Mouse (Mus musculus): ENCODE data around the gene Suclg2. TPM values are rescaled to one million over a fixed set of nuclear protein-coding genes. Genes with fewer than 3 reads are reported as not detected.

Suclg2 gene
- total RNA-seq, 1 experiment = 42.9 TPM

DNA sequence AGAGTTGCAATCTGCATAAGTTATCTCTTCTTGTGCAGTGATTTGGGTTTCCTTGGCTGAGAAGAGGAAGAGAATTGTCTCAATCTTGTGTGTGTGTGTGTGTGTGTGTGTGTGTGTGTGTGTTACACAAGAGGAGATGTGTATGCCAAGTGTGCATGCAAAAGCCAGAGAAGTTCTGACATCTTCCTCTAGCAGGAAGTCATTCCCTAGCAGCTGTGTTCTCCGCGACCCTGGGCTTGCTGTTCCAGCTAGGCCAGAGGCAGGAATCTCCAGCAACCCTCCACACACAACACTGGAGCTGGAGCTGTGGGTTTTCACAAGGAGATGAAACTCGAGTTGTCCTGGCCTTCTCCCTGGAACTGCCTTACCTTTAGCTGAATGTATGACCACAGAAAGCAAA lies 38.9 kb downstream of the Suclg2 start:
- peaks cover 5% of the 10 kb centered on the region for H3K36me3 ChIP-seq (ENCODE audit: control insufficient read depth, insufficient read depth, low read length, poor library complexity, severe bottlenecking)
- H3K9me3 ChIP-seq (ENCODE audit: control insufficient read depth, insufficient read depth, low read depth, low read length) = no peaks in the 10 kb centered on the region
- H3K9ac ChIP-seq (ENCODE audit: insufficient read depth, low read depth, low read length, poor library complexity, severe bottlenecking) = no peak overlapping the region
- H3K27ac ChIP-seq (ENCODE audit: insufficient read depth, low read depth, low read length, poor library complexity, severe bottlenecking) = no peak overlapping the region
- DNase-seq (ENCODE audit: low read depth, low spot score) = no peak
- in situ Hi-C loops (cut with MboI; ENCODE audit: low sequenced_read_pairs in 2 of 2, unreplicated experiment in 2 of 2) = no loop called here
- H3K4me1 ChIP-seq (ENCODE audit: control insufficient read depth in 2 of 2, insufficient read depth in 2 of 2, low read length in 2 of 2, poor library complexity in 1 of 2) = peaks cover 2% of the 10 kb centered on the region in 2 experiments; a peak in 2 of 4 replicates
- TF ChIP-seq ZC3H11A (IDR thresholded peaks at IDR 0.05; ENCODE audit: borderline replicate concordance, low read depth, low read length) (no peak), MAFK (IDR thresholded peaks at IDR 0.05; ENCODE audit: insufficient read depth, low read depth, low read length) (no peak), CHD2 (IDR thresholded peaks at IDR 0.05; ENCODE audit: low read depth, low read length) (no peak), ZNF384 (IDR thresholded peaks at IDR 0.05; ENCODE audit: low read depth, low read length) (no peak), HCFC1 (IDR thresholded peaks at IDR 0.05; ENCODE audit: borderline replicate concordance, insufficient read depth, low read length) (no peak)
- no peak overlapping the region for H3K4me3 ChIP-seq (ENCODE audit: insufficient read depth in 1 of 2, low read depth in 1 of 2, low read length in 2 of 2, poor library complexity in 1 of 2, severe bottlenecking in 1 of 2)

DNA sequence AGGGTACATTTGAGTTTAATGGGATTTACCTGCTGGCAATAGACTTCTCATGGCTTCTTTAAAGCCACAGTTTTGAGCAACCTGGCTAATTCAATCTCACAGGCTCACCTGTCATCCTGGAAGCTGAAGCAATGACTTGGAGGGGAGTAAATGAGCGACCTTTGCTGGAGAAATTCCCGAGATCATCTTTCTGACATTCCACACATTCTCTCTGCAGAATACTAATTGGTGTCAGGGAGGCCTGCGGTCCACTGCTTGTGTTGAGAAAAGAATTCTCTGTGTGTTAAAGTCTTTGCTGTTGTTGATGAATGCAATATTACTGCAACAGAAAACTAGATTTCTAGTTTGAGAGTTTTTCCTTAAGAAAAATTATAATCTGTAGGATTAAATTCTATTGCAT lies 39.3 kb downstream of the Suclg2 start:
- Histone ChIP-seq H3K4me1 (ENCODE audit: control insufficient read depth in 2 of 2, insufficient read depth in 2 of 2, low read length in 2 of 2, poor library complexity in 1 of 2) (peaks cover 2% of the 10 kb centered on the region in 2 experiments; a peak in 2 of 4 replicates), H3K4me3 (ENCODE audit: insufficient read depth in 1 of 2, low read depth in 1 of 2, low read length in 2 of 2, poor library complexity in 1 of 2, severe bottlenecking in 1 of 2) (no peak overlapping the region), H3K9ac (ENCODE audit: insufficient read depth, low read depth, low read length, poor library complexity, severe bottlenecking) (no peak overlapping the region), H3K27ac (ENCODE audit: insufficient read depth, low read depth, low read length, poor library complexity, severe bottlenecking) (no peak overlapping the region), H3K36me3 (ENCODE audit: control insufficient read depth, insufficient read depth, low read length, poor library complexity, severe bottlenecking) (peaks cover 5% of the 10 kb centered on the region), H3K9me3 (ENCODE audit: control insufficient read depth, insufficient read depth, low read depth, low read length) (no peaks in the 10 kb centered on the region)
- no peak for TF ChIP-seq CHD2 (IDR thresholded peaks at IDR 0.05; ENCODE audit: low read depth, low read length)
- TF ChIP-seq ZC3H11A (IDR thresholded peaks at IDR 0.05; ENCODE audit: borderline replicate concordance, low read depth, low read length) = no peak
- TF ChIP-seq HCFC1 (IDR thresholded peaks at IDR 0.05; ENCODE audit: borderline replicate concordance, insufficient read depth, low read length) = no peak
- no peak for TF ChIP-seq ZNF384 (IDR thresholded peaks at IDR 0.05; ENCODE audit: low read depth, low read length)
- DNase-seq (ENCODE audit: low read depth, low spot score) = no peak
- in situ Hi-C loops (cut with MboI; ENCODE audit: low sequenced_read_pairs in 2 of 2, unreplicated experiment in 2 of 2) = no loop called here

DNA sequence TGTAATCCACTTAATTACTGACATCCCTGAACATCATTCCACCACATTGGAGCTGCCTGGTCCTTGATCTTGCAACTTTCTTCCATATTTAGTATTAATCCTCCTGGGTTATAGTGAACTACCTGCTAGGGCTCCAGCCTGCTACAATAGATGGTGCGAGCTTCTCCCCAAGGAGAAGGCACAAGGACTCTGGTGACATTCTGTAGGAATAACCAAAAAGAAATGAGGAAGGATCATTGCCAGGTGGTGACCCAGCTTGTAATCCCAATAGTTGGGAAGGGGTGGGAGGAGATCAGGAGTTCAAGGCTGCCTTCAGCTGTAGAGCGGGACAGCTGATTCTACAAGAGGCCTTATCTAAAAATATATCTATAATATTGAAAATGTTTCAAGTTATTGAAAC lies 41.6 kb downstream of the Suclg2 start:
- in situ Hi-C loops (cut with MboI; ENCODE audit: low sequenced_read_pairs in 2 of 2, unreplicated experiment in 2 of 2) = no loop called here
- H3K9me3 ChIP-seq (ENCODE audit: control insufficient read depth, insufficient read depth, low read depth, low read length) = no peaks in the 10 kb centered on the region
- peaks cover 2% of the 10 kb centered on the region in 2 experiments; a peak in 2 of 4 replicates for H3K4me1 ChIP-seq (ENCODE audit: control insufficient read depth in 2 of 2, insufficient read depth in 2 of 2, low read length in 2 of 2, poor library complexity in 1 of 2)
- peaks cover 7% of the 10 kb centered on the region for H3K36me3 ChIP-seq (ENCODE audit: control insufficient read depth, insufficient read depth, low read length, poor library complexity, severe bottlenecking)
- no peak overlapping the region for H3K9ac ChIP-seq (ENCODE audit: insufficient read depth, low read depth, low read length, poor library complexity, severe bottlenecking)
- no peak overlapping the region for H3K27ac ChIP-seq (ENCODE audit: insufficient read depth, low read depth, low read length, poor library complexity, severe bottlenecking)
- TF ChIP-seq HCFC1 (IDR thresholded peaks at IDR 0.05; ENCODE audit: borderline replicate concordance, insufficient read depth, low read length) = no peak
- no peak for TF ChIP-seq ZC3H11A (IDR thresholded peaks at IDR 0.05; ENCODE audit: borderline replicate concordance, low read depth, low read length)
- TF ChIP-seq CHD2 (IDR thresholded peaks at IDR 0.05; ENCODE audit: low read depth, low read length) = no peak
- no peak overlapping the region for H3K4me3 ChIP-seq (ENCODE audit: insufficient read depth in 1 of 2, low read depth in 1 of 2, low read length in 2 of 2, poor library complexity in 1 of 2, severe bottlenecking in 1 of 2)
- DNase-seq (ENCODE audit: low read depth, low spot score) = no peak

DNA sequence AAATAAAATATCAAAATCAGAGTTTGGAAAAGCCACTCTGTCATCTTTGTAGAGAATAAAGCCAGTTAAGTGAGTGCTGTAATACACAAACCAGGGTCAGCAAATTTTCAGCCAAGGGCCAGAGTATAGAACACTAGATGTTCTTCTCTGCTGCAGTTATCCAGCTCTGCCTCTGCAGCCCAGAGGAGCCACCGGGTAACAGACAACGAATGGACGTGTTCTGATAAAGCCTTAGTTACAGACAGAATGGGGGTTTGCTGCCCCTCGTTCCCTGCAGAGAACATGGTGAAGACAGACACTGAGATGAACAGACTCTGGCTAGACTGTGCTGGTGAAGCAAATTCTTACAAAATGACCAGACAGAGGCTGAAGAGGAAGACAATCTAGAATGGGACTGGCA lies 42.2 kb downstream of the Suclg2 start:
- peaks cover 7% of the 10 kb centered on the region for H3K36me3 ChIP-seq (ENCODE audit: control insufficient read depth, insufficient read depth, low read length, poor library complexity, severe bottlenecking)
- in situ Hi-C loops (cut with MboI; ENCODE audit: low sequenced_read_pairs in 2 of 2, unreplicated experiment in 2 of 2) = no loop called here
- no peak overlapping the region for H3K27ac ChIP-seq (ENCODE audit: insufficient read depth, low read depth, low read length, poor library complexity, severe bottlenecking)
- peaks cover 2% of the 10 kb centered on the region in 2 experiments; a peak in 2 of 4 replicates for H3K4me1 ChIP-seq (ENCODE audit: control insufficient read depth in 2 of 2, insufficient read depth in 2 of 2, low read length in 2 of 2, poor library complexity in 1 of 2)
- no peak overlapping the region for H3K9ac ChIP-seq (ENCODE audit: insufficient read depth, low read depth, low read length, poor library complexity, severe bottlenecking)
- H3K4me3 ChIP-seq (ENCODE audit: insufficient read depth in 1 of 2, low read depth in 1 of 2, low read length in 2 of 2, poor library complexity in 1 of 2, severe bottlenecking in 1 of 2) = no peak overlapping the region
- H3K9me3 ChIP-seq (ENCODE audit: control insufficient read depth, insufficient read depth, low read depth, low read length) = no peaks in the 10 kb centered on the region
- TF ChIP-seq ZNF384 (IDR thresholded peaks at IDR 0.05; ENCODE audit: low read depth, low read length) (no peak), HCFC1 (IDR thresholded peaks at IDR 0.05; ENCODE audit: borderline replicate concordance, insufficient read depth, low read length) (no peak), CHD2 (IDR thresholded peaks at IDR 0.05; ENCODE audit: low read depth, low read length) (no peak), MAFK (IDR thresholded peaks at IDR 0.05; ENCODE audit: insufficient read depth, low read depth, low read length) (no peak), ZC3H11A (IDR thresholded peaks at IDR 0.05; ENCODE audit: borderline replicate concordance, low read depth, low read length) (no peak)
- no peak for DNase-seq (ENCODE audit: low read depth, low spot score)

All from ES-E14 (cell line).